Mouse (Mus musculus): ENCODE data around the gene Abhd11.

- TF ChIP-seq POLR2A (IDR thresholded peaks at IDR 0.05; ENCODE audit: low read depth, low read length) (no peak), CTCF (IDR thresholded peaks at IDR 0.05; ENCODE audit: borderline replicate concordance, insufficient read depth, low read length) (no peak)
Observed at GRCm38 (mm10) chr5:134974294-134974693, 34.7 kb upstream of the Abhd11 start.
